Mouse (Mus musculus) embryonic facial prominence, embryonic 10.5 days (tissue): ENCODE data around the gene Fbxw21. TPM values are rescaled to one million over a fixed set of nuclear protein-coding genes. Genes with fewer than 3 reads are reported as not detected.

Source experiments
- DNase-seq: peaks from one replicate; pipeline ENCODE4 v3.0.0-alpha.2; 2017; ENCODE audit warnings: low spot score
- H3K27ac ChIP-seq: fragments of 300-500 bp; sonication (generic); replicated peaks from 2 replicates; pipeline ENCODE4 v1.5.1; 2016; ENCODE audit warnings: mild to moderate bottlenecking
- H3K27me3 ChIP-seq: fragments of 300-500 bp; sonication (generic); replicated peaks from 2 replicates; pipeline ENCODE4 v1.6.1; 2016; ENCODE audit warnings: low read depth, mild to moderate bottlenecking; ENCODE audit not compliant: poor library complexity, severe bottlenecking
- H3K36me3 ChIP-seq: fragments of 300-500 bp; sonication (generic); replicated peaks from 2 replicates; pipeline ENCODE4 v1.6.1; 2016; ENCODE audit warnings: mild to moderate bottlenecking, moderate library complexity
- H3K4me1 ChIP-seq: fragments of 300-500 bp; sonication (generic); 2 replicates; pipeline ENCODE4 v1.6.1; 2016
- H3K4me3 ChIP-seq: fragments of 300-500 bp; sonication (generic); 2 replicates; pipeline ENCODE4 v1.5.1; 2016; ENCODE audit warnings: mild to moderate bottlenecking, moderate library complexity
- H3K9me3 ChIP-seq: fragments of 300-500 bp; sonication (generic); 2 replicates; pipeline ENCODE4 v1.6.1; 2016; ENCODE audit warnings: mild to moderate bottlenecking
- WGBS: fragments of 180-500 bp; shearing (Covaris S2); methylation state at CpG from one replicate; pipeline ENCODE4 v1.1.7; 2016; 5-methylcytosine and 5-hydroxymethylcytosine counted together
- polyA plus RNA-seq: library from polyadenylated mRNA; unstranded; fragments of >200 nt; fragmentation: Nextera tagmentation; extraction: Ambion mirVana; gene quantifications from 2 replicates; pipeline ENCODE4 v1.2.1, GENCODE M21; 2016

Gene Fbxw21
- polyA plus RNA-seq, 1 experiment from 2014 or later = not detected

DNA sequence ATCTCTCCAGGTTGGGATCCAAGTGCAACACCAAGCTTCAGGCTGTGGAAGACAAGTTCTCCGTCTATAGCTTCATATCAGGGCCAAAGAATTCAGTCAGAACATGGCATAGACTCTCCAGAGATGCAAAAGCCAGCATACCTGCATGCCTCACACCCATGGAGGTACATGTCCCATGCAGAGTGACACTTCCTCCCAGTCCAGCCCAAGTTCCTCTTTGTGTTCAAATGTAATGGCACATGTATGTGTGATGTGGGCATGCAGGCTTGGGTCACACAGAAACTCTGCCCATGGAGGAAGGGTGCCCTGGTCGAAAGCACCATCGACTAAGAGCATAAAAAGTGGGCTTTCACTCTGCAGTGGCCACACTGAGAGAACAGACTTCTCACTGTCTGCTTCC lies 37.7 kb downstream of the Fbxw21 start:
- DNase-seq = no peak
- Histone ChIP-seq H3K27me3 (no peaks in the 10 kb centered on the region), H3K9me3 (no peaks in the 10 kb centered on the region), H3K36me3 (peaks cover 15% of the 10 kb centered on the region), H3K27ac (no peak overlapping the region), H3K4me1 (no peaks in the 10 kb centered on the region), H3K4me3 (no peak overlapping the region)
- WGBS = 84% methylated on average over 3 of the region's 3 CpGs

DNA sequence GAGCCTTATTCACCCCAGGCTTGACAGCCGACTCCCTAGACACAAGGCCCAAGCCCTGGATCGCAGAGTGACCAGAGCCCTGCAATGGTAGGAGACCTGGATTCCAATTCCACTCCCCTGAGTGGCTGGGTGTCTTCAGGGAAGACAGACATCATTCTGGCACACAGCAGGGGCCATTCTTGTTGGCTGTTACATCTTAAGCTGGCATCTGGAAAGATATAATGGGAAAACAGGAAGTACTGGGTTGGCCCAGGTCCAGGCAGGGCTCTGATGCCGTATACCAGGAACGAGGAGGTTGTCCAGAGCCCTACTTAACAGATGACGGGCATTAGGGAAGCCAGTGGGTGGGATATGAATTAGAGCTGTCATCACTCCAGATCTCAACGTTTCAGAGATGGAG lies 38.6 kb downstream of the Fbxw21 start:
- 70% methylated on average over 6 of the region's 6 CpGs for WGBS
- peaks cover 24% of the 10 kb centered on the region for H3K36me3 ChIP-seq
- no peak overlapping the region for H3K27ac ChIP-seq
- no peak overlapping the region for H3K4me3 ChIP-seq
- H3K4me1 ChIP-seq = no peaks in the 10 kb centered on the region
- no peak for DNase-seq
- no peaks in the 10 kb centered on the region for H3K9me3 ChIP-seq
- H3K27me3 ChIP-seq = no peaks in the 10 kb centered on the region

DNA sequence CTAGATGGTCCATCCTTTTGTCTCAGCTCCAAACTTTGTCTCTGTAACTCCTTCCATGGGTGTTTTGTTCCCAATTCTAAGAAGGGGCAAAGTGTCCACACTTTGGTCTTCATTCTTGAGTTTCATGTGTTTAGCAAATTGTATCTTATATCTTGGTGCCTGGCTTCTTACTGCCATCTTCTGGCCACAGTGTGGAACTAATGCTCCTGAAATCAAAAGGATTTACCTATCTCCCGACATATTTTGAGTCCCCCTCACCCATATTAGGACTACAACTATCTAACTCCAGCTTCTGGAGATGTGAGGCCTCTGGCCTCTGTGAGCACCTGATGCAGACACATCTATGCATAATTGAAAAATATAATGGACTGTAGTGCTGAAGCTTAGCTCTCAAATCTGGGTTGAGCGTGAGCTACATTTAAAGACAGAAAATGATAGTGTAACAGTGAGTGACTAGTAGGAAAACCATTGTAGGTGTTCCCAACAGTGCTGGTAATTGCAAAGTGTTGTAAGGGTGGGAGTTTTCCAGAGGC lies 39.2 kb downstream of the Fbxw21 start:
- Histone ChIP-seq H3K27ac (no peak overlapping the region), H3K9me3 (no peaks in the 10 kb centered on the region), H3K27me3 (no peaks in the 10 kb centered on the region), H3K36me3 (peaks cover 30% of the 10 kb centered on the region), H3K4me1 (no peaks in the 10 kb centered on the region), H3K4me3 (no peak overlapping the region)
- DNase-seq = no peak
- 49% methylated on average over 2 of the region's 2 CpGs for WGBS

DNA sequence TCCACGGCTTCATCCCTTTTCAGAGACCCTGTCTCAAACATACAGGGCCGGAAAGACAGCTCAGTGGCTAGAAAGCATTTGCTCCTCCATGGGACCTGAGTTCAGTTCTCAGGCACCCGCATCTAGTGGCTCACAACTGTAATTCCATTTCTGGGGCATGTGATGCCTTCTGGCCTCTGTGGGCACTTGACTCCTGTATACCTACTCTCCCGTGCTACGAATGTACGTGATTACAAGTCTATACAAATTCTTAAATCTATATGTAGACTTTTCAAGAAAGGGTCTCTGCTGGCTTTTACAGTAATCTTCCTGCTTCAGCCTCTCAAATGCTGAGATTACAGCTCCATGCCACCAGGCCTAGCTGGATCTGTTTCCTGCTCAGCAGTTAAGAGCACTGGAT lies 40.9 kb downstream of the Fbxw21 start:
- no peak for DNase-seq
- Histone ChIP-seq H3K27ac (no peak overlapping the region), H3K4me1 (no peaks in the 10 kb centered on the region), H3K36me3 (peaks cover 47% of the 10 kb centered on the region), H3K4me3 (no peak overlapping the region), H3K27me3 (no peaks in the 10 kb centered on the region), H3K9me3 (no peaks in the 10 kb centered on the region)
- 88% methylated on average over 6 of the region's 6 CpGs for WGBS

DNA sequence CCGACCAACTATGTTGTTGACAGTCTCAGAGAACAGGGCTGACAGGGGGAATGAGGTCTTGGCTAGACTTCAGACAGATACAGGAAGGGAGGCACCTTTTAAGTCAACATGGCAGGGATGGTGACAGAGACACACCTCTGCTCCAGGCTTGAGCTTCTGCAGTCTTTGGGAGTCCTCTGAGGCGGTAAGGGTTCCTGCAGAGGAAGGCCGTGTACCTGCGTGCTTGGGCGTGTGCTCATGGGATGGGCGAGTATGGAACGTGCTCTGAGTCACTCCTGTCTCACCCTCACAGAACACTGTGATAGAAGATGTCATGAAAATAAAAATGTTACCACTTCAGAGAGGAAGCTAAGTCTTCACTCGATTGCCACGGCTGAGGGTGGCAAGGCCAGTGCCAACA lies 42.3 kb downstream of the Fbxw21 start:
- Histone ChIP-seq H3K9me3 (no peaks in the 10 kb centered on the region), H3K36me3 (peaks cover 61% of the 10 kb centered on the region), H3K27me3 (no peaks in the 10 kb centered on the region), H3K4me1 (no peaks in the 10 kb centered on the region), H3K4me3 (no peak overlapping the region), H3K27ac (no peak overlapping the region)
- DNase-seq = no peak
- WGBS = 91% methylated on average over 9 of the region's 9 CpGs

DNA sequence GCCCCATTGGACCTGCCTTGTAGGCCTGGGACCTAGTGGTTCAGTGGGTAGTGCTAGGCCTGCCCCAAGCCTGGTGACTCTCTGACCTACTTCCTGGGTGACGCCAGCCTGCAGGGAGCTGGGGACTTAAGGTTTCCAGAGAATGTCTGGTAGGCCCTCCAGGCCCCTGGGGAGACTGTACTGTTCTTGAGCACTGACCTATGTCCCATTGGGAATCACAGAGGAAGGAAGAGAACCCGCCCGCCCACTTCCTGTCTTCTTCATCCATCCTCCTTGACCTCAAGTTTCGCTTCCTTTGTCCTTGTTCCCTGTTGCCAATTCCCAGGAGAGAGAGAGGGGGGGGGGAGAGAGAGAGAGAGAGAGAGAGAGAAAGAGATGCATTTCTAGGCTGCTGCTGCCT lies 43.7 kb downstream of the Fbxw21 start:
- no peak for DNase-seq
- H3K36me3 ChIP-seq = peaks cover 76% of the 10 kb centered on the region
- WGBS = 84% methylated on average over 4 of the region's 4 CpGs

DNA sequence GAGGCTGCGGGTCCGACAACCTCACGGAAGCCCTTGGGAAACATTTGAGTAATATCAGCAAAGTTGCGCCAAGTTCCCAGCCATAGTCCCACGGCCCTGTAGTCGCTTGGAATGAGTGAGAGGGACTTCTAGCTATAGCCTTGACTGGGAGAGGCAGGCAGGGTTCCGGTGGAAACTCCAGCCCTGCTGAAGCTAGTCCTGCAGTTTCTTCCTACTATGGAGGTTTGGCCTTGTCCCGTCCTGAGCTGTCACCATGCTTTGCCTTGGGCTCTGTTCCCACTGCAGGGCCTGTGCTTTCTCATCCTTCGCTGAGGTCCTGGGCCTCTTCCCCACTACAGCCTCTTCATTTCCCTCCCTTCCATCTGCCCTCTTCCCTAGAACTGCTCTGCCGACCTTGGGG lies 45.6 kb downstream of the Fbxw21 start:
- H3K4me3 ChIP-seq = no peak overlapping the region
- no peak overlapping the region for H3K27ac ChIP-seq
- H3K4me1 ChIP-seq = no peaks in the 10 kb centered on the region
- 94% methylated on average over 10 of the region's 10 CpGs for WGBS
- peaks cover 95% of the 10 kb centered on the region for H3K36me3 ChIP-seq
- H3K27me3 ChIP-seq = no peaks in the 10 kb centered on the region
- DNase-seq = no peak
- no peaks in the 10 kb centered on the region for H3K9me3 ChIP-seq

More for the DNA sequence above, 43.7 kb downstream of the Fbxw21 start:
- Histone ChIP-seq H3K27ac (no peak overlapping the region), H3K9me3 (no peaks in the 10 kb centered on the region), H3K4me1 (no peaks in the 10 kb centered on the region), H3K4me3 (no peak overlapping the region), H3K27me3 (no peaks in the 10 kb centered on the region)

DNA sequence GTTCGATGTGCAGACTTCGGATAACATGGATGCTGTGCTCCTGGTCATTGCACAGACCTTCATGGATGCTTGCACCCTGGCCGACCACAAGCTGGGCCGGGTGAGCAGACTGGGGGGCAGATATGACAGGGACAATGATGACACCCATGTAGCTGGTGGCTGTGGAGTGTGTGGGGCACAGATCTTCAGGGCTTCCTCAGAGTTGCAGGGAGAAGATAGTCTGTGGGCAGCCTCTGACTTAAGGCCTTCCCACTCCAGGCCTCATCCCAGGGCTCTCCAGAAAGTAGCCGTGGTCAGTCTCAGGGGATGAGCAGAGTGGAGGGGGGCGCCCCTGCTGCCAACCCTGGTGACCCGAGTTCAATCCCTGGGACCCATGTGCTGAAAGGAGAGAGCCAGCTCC lies 47.0 kb downstream of the Fbxw21 start:
- Histone ChIP-seq H3K36me3 (peaks cover 100% of the 10 kb centered on the region), H3K27ac (no peak overlapping the region), H3K9me3 (no peaks in the 10 kb centered on the region), H3K27me3 (no peaks in the 10 kb centered on the region), H3K4me3 (no peak overlapping the region), H3K4me1 (no peaks in the 10 kb centered on the region)
- no peak for DNase-seq
- 87% methylated on average over 7 of the region's 7 CpGs for WGBS

DNA sequence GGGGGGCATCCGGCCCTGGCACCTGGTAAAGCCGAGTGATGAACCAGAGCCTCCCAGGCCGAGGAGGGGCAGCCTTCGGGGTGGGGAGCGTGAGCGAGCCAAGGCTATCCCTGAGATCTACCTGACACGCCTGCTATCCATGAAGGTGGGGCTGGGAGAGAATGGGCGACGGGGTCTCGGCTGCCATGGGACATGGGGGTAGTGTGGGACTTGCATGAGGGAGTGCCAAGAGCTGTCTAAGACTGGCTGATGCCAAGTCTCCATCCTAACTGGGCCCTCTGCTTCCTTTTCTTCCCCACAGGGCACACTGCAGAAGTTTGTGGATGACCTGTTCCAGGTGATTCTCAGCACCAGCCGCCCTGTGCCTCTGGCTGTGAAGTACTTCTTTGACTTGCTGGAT lies 47.6 kb downstream of the Fbxw21 start:
- Histone ChIP-seq H3K36me3 (peaks cover 100% of the 10 kb centered on the region), H3K4me3 (no peak overlapping the region), H3K27me3 (no peaks in the 10 kb centered on the region), H3K4me1 (no peaks in the 10 kb centered on the region), H3K9me3 (no peaks in the 10 kb centered on the region), H3K27ac (no peak overlapping the region)
- WGBS = 95% methylated on average over 11 of the region's 11 CpGs
- DNase-seq = no peak

DNA sequence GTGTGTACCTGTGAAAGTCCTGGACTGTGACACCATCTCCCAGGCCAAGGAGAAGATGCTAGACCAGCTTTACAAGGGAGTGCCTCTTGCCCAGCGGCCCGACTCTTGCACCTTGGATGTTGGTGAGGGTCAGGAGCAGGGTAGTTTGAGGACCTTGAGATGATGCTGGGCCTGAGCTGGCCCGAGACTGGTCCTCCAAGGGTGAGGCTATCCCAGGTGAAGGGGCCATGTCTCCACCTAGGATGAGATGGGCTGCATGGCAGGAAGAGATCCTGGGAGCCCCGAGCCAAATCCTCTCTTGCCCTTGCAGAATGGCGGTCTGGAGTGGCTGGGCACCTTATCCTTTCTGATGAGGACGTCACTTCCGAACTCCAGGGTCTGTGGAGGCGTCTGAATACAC lies 48.5 kb downstream of the Fbxw21 start:
- Histone ChIP-seq H3K27ac (no peak overlapping the region), H3K36me3 (peaks cover 100% of the 10 kb centered on the region), H3K9me3 (no peaks in the 10 kb centered on the region), H3K27me3 (no peaks in the 10 kb centered on the region), H3K4me1 (no peaks in the 10 kb centered on the region), H3K4me3 (no peak overlapping the region)
- no peak for DNase-seq
- WGBS = 89% methylated on average over 8 of the region's 8 CpGs

DNA sequence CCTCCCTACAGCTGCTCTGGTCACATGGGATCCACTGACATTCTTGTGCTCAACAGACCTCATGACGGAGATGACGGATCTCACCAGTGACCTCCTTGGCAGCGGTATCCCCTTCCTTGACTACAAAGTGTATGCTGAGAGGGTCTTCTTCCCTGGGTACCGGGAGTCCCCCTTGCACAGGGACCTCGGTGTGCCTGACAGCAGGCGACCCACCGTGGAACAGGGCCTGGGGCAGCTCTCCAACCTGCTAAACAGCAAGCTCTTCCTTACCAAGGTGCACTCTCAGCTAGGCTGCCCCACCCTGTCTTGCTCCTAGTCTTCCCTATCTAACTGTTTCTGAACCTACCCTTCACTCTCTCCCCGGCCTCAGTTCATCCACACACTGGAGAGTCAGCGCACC lies 50.2 kb downstream of the Fbxw21 start:
- WGBS = 93% methylated on average over 9 of the region's 9 CpGs
- no peak overlapping the region for H3K4me3 ChIP-seq
- H3K36me3 ChIP-seq = peaks cover 100% of the 10 kb centered on the region
- no peak overlapping the region for H3K27ac ChIP-seq
- H3K4me1 ChIP-seq = no peaks in the 10 kb centered on the region
- no peaks in the 10 kb centered on the region for H3K27me3 ChIP-seq
- no peaks in the 10 kb centered on the region for H3K9me3 ChIP-seq
- no peak for DNase-seq

DNA sequence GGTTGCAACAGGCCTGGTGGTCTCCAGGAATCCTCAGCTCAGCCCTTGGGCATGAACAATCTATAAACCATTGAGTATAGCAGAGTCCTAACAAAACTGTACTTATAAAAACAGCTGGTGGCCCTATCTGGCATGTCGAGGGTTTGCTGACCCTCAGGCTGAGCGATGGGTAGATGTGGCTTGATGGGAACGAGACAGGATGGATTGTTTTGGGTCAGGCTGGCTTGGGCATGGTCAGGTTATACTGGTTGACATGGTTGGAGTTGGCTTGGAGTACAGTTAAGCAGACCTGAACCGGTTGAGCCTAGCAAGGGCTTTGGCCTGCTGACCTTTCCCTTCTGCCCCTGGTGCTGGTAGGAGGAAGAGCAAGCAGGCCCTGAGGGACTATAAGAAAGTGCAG lies 50.7 kb downstream of the Fbxw21 start:
- H3K27me3 ChIP-seq = no peaks in the 10 kb centered on the region
- no peaks in the 10 kb centered on the region for H3K4me1 ChIP-seq
- no peak overlapping the region for H3K27ac ChIP-seq
- no peak for DNase-seq
- 84% methylated on average over 4 of the region's 4 CpGs for WGBS
- H3K9me3 ChIP-seq = no peaks in the 10 kb centered on the region
- no peak overlapping the region for H3K4me3 ChIP-seq
- H3K36me3 ChIP-seq = peaks cover 100% of the 10 kb centered on the region

DNA sequence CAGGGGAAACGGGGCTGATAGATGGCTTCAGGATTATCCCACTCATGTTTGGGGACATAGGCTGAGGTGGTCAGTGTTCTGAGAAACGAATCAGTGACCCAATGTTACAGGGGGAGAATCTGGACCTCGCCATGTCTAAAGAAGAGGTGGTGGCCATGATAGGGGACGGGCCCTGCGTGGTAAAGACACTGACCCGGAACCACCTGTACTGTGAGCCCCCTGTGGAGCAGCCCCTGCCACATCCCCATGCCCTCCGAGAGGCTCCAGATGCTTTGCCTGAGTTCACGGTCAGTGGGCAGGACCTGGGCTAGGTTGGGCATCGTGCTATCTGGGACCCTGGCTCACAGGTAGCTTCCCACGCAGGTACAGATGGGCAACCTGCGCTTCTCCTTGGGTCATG lies 51.6 kb downstream of the Fbxw21 start:
- Histone ChIP-seq H3K4me3 (no peak overlapping the region), H3K27ac (no peak overlapping the region), H3K36me3 (peaks cover 100% of the 10 kb centered on the region), H3K4me1 (no peaks in the 10 kb centered on the region), H3K27me3 (no peaks in the 10 kb centered on the region), H3K9me3 (no peaks in the 10 kb centered on the region)
- no peak for DNase-seq
- 93% methylated on average over 11 of the region's 11 CpGs for WGBS

DNA sequence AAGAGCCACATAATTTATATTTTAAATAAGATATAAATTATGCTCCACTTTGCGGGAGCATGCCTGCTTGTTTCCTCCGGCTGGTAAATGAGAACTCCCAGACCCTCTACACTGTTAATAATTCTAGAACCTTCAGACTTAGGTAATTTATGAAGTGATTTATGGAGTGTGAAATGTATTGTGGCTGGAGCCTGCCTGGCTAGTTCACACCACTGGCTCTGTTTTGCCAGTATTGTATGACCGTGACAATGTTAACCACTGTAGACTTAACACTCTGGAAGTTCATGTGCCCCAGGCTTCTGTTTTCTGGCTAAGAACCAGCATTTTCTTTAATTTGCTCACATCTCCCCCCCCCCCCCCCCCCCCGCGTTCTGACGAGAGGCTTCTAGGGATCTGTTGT lies 54.5 kb downstream of the Fbxw21 start:
- Histone ChIP-seq H3K36me3 (peaks cover 100% of the 10 kb centered on the region), H3K9me3 (no peaks in the 10 kb centered on the region)
- WGBS = 87% methylated on average over 5 of the region's 6 CpGs

More for the DNA sequence above, 54.5 kb downstream of the Fbxw21 start:
- H3K4me3 ChIP-seq = no peak overlapping the region
- peaks cover 4% of the 10 kb centered on the region for H3K4me1 ChIP-seq
- H3K27me3 ChIP-seq = no peaks in the 10 kb centered on the region
- H3K27ac ChIP-seq = no peak overlapping the region
- no peak for DNase-seq
